In genomic region chr7:68455451-68455850, GRCm38 (mm10) we compare ENCODE assay signal across 28 mouse cellular contexts.
"Had no signal": no experiment of that assay in that cellular context is flagged by ENCODE, and none has a peak within 500 bp of the region (broad histone marks: within the 10 kb centered on the region; RNA-seq: fewer than 3 reads in every experiment).

No protein-coding gene starts in this region.

- H3K4me1 ChIP-seq: heart, embryonic 13.5 days; heart, embryonic 15.5 days; hindbrain, embryonic 12.5 days; intestine, embryonic 15.5 days; liver, embryonic 13.5 days; liver, embryonic 15.5 days had no signal

- H3K9ac ChIP-seq: heart, embryonic 13.5 days; heart, embryonic 15.5 days; hindbrain, embryonic 12.5 days; hindbrain, embryonic 14.5 days; intestine, embryonic 15.5 days; limb, embryonic 12.5 days; liver, embryonic 13.5 days; liver, embryonic 15.5 days had no signal

- H3K27me3 ChIP-seq: heart, embryonic 13.5 days; heart, embryonic 15.5 days; hindbrain, embryonic 12.5 days; intestine, embryonic 15.5 days; liver, embryonic 13.5 days; liver, embryonic 15.5 days had no signal

- H3K27ac ChIP-seq: gastrocnemius, adult 2 months; heart, adult 2 months; heart, embryonic 13.5 days; heart, embryonic 15.5 days; hindbrain, embryonic 10.5 days; hindbrain, embryonic 12.5 days; hindbrain, embryonic 14.5 days; intestine, embryonic 15.5 days; layer of hippocampus, adult 2 months; left cerebral cortex, adult 2 months; limb, embryonic 12.5 days; liver, embryonic 13.5 days; liver, embryonic 15.5 days had no signal

- H3K4me2 ChIP-seq: heart, embryonic 11.5 days; heart, embryonic 13.5 days; heart, embryonic 15.5 days; hindbrain, embryonic 12.5 days; hindbrain, embryonic 14.5 days; intestine, embryonic 15.5 days; limb, embryonic 12.5 days; liver, embryonic 11.5 days; liver, embryonic 13.5 days; liver, embryonic 15.5 days had no signal

- H3K9me3 ChIP-seq: heart, embryonic 13.5 days; heart, embryonic 15.5 days; hindbrain, embryonic 10.5 days; hindbrain, embryonic 12.5 days; intestine, embryonic 15.5 days; limb, embryonic 12.5 days; liver, embryonic 13.5 days; liver, embryonic 15.5 days had no signal

- ATAC-seq: hindbrain, embryonic 16.5 days; inflammation-experienced regulatory T-cells, adult 6 months; intestine, embryonic 15.5 days; intestine, postnatal 0 days had no signal

- H3K36me3 ChIP-seq: heart, embryonic 13.5 days; heart, embryonic 15.5 days; hindbrain, embryonic 10.5 days; hindbrain, embryonic 12.5 days; intestine, embryonic 15.5 days; limb, embryonic 12.5 days; liver, embryonic 13.5 days; liver, embryonic 15.5 days had no signal

- DNase-seq: gastrocnemius, adult 2 months; gastrocnemius, postnatal 10 days; gastrocnemius, postnatal 25 days; heart, adult 2 months; heart, postnatal 14 days; heart, postnatal 4 days; kidney, adult 18-20 months; kidney, adult 8-10 months; kidney, postnatal 10 days; kidney, postnatal 25 days; kidney, postnatal 4 days; liver; liver, embryonic 13.5 days had no signal

- H3K4me3 ChIP-seq: gastrocnemius, adult 2 months; heart, adult 2 months; heart, embryonic 13.5 days; heart, embryonic 15.5 days; hindbrain, embryonic 10.5 days; hindbrain, embryonic 12.5 days; intestine, embryonic 15.5 days; layer of hippocampus, adult 2 months; left cerebral cortex, adult 2 months; limb, embryonic 12.5 days; liver, embryonic 13.5 days; liver, embryonic 15.5 days had no signal
